Mouse (Mus musculus): ENCODE measurements around the gene Cpt1c. TPM values are rescaled to one million over a fixed set of nuclear protein-coding genes. Genes with fewer than 3 reads are reported as not detected.

Gene Cpt1c
- total RNA-seq, 2 experiments from 2014 or later = 1.2 to 1.8 TPM

GRCm38 (mm10) chr7:44970231-44970691 is 4.4 kb downstream of the Cpt1c start:
- intact Hi-C loops (cut with DNase I) = no loop called here
- DNase-seq = peak; percentile 79

- DNase-seq = no peak
- intact Hi-C loops (cut with DNase I) = no loop called here
Measured at GRCm38 (mm10) chr7:44966638-44967037, 8.0 kb downstream of the Cpt1c start.

GRCm38 (mm10) chr7:44965975-44966374 is 8.7 kb downstream of the Cpt1c start:
- no peak for DNase-seq
- intact Hi-C loops (cut with DNase I) = no loop called here

- intact Hi-C loops (cut with DNase I) = no loop called here
- no peak for DNase-seq
Measured at GRCm38 (mm10) chr7:44964990-44965389, 9.7 kb downstream of the Cpt1c start.

- no peak for DNase-seq
- intact Hi-C loops (cut with DNase I) = no loop called here
Measured at GRCm38 (mm10) chr7:44962831-44963230, 11.8 kb downstream of the Cpt1c start.

- no peak for DNase-seq
- intact Hi-C loops (cut with DNase I) = no loop called here
Measured at GRCm38 (mm10) chr7:44962337-44962736, 12.3 kb downstream of the Cpt1c start.

GRCm38 (mm10) chr7:44960512-44960910 is 14.1 kb downstream of the Cpt1c start:
- intact Hi-C loops (cut with DNase I) = no loop called here
- no peak for DNase-seq

- no peak for DNase-seq
- intact Hi-C loops (cut with DNase I) = loop anchor here (10.0 kb wide), 1 partner anchor 235 kb away; no protein-coding TSS in a partner anchor
Measured at GRCm38 (mm10) chr7:44959874-44960511, 14.7 kb downstream of the Cpt1c start.

GRCm38 (mm10) chr7:44959281-44959680 is 15.4 kb downstream of the Cpt1c start:
- intact Hi-C loops (cut with DNase I) = loop anchor here (10.0 kb wide), 1 partner anchor 234 kb away; no protein-coding TSS in a partner anchor

GRCm38 (mm10) chr7:44958208-44958607 is 16.4 kb downstream of the Cpt1c start:
- intact Hi-C loops (cut with DNase I) = loop anchor here (10.0 kb wide), 1 partner anchor 233 kb away; no protein-coding TSS in a partner anchor
- peak in 1 of 2 experiments; percentile 45 for DNase-seq

More at GRCm38 (mm10) chr7:44959281-44959680, 15.4 kb downstream of the Cpt1c start:
- DNase-seq = no peak

GRCm38 (mm10) chr7:44957183-44957835 is 17.3 kb downstream of the Cpt1c start:
- DNase-seq = peak; percentile 59 to 61
- intact Hi-C loops (cut with DNase I) = loop anchor here (10.0 kb wide), 1 partner anchor 233 kb away; no protein-coding TSS in a partner anchor

- DNase-seq = no peak
Measured at GRCm38 (mm10) chr7:44956266-44956665, 18.4 kb downstream of the Cpt1c start.

GRCm38 (mm10) chr7:44955628-44956027 is 19.0 kb downstream of the Cpt1c start:
- DNase-seq = no peak
- intact Hi-C loops (cut with DNase I) = loop anchor here (2.0 to 10.0 kb wide), 2 partner anchors 29 to 231 kb away; no protein-coding TSS in a partner anchor

More at GRCm38 (mm10) chr7:44956266-44956665, 18.4 kb downstream of the Cpt1c start:
- intact Hi-C loops (cut with DNase I) = loop anchor here (10.0 kb wide), 1 partner anchor 231 kb away; no protein-coding TSS in a partner anchor

GRCm38 (mm10) chr7:44954091-44954885 is 20.4 kb downstream of the Cpt1c start:
- intact Hi-C loops (cut with DNase I) = loop anchor here (2.0 to 10.0 kb wide), 2 partner anchors 27 to 229 kb away; no protein-coding TSS in a partner anchor
- no peak for DNase-seq

- intact Hi-C loops (cut with DNase I) = loop anchor here (10.0 kb wide), 1 partner anchor 229 kb away; no protein-coding TSS in a partner anchor
- DNase-seq = no peak
Measured at GRCm38 (mm10) chr7:44953561-44953960, 21.1 kb downstream of the Cpt1c start.

- DNase-seq = peak; percentile 87 to 93
- intact Hi-C loops (cut with DNase I) = loop anchor here (10.0 kb wide), 1 partner anchor 228 kb away; no protein-coding TSS in a partner anchor
Measured at GRCm38 (mm10) chr7:44952611-44953306, 21.9 kb downstream of the Cpt1c start.

GRCm38 (mm10) chr7:44951960-44952359 is 22.7 kb downstream of the Cpt1c start:
- DNase-seq = peak; percentile 57 to 61
- intact Hi-C loops (cut with DNase I) = loop anchor here (10.0 kb wide), 1 partner anchor 227 kb away; no protein-coding TSS in a partner anchor

- no peak for DNase-seq
- intact Hi-C loops (cut with DNase I) = loop anchor here (10.0 kb wide), 1 partner anchor 225 kb away; no protein-coding TSS in a partner anchor
Measured at GRCm38 (mm10) chr7:44949922-44950321, 24.7 kb downstream of the Cpt1c start.

GRCm38 (mm10) chr7:44942904-44943303 is 31.7 kb downstream of the Cpt1c start, which contains the start of gene Tsks:
Tsks (plus strand) TSS chr7:44943204.
- intact Hi-C loops (cut with DNase I) = no loop called here
- DNase-seq = no peak
